Mouse (Mus musculus) hindbrain, embryonic 14.5 days (tissue): Measurements from ENCODE around the gene Spop. TPM values are rescaled to one million over a fixed set of nuclear protein-coding genes. Genes with fewer than 3 reads are reported as not detected.

Experiments used
- ATAC-seq: fragments of 200-750 bp; cut with Nextera tagmentation; 2 replicates; pipeline ENCODE4 v1.8.0; 2017; ENCODE audit warnings: moderate number of reproducible peaks, mild to moderate bottlenecking, moderate TSS enrichment, moderate library complexity; ENCODE audit not compliant: low FRiP score
- DNase-seq: peaks from one replicate; pipeline ENCODE4 v3.0.0-alpha.2; 2015; ENCODE audit warnings: low spot score
- H3K27ac ChIP-seq: fragments of 300-500 bp; sonication (generic); 2 replicates; pipeline ENCODE4 v1.5.1; 2014; ENCODE audit warnings: mild to moderate bottlenecking, moderate library complexity
- H3K27me3 ChIP-seq: fragments of 300-500 bp; sonication (generic); 2 replicates; pipeline ENCODE4 v1.6.1; 2014; ENCODE audit warnings: mild to moderate bottlenecking, low read length, mixed read lengths; ENCODE audit not compliant: control insufficient read depth, insufficient read depth
- H3K36me3 ChIP-seq: fragments of 300-500 bp; sonication (generic); replicated peaks from 2 replicates; pipeline ENCODE4 v1.6.1; 2014; ENCODE audit not compliant: control insufficient read depth, insufficient read depth
- H3K4me1 ChIP-seq: fragments of 300-500 bp; sonication (generic); replicated peaks from 2 replicates; pipeline ENCODE4 v1.6.1; 2014; ENCODE audit warnings: antibody characterized with exemption, low read length, mixed read lengths; ENCODE audit not compliant: control insufficient read depth, insufficient read depth
- H3K4me2 ChIP-seq: fragments of 300-500 bp; sonication (generic); replicated peaks from 2 replicates; pipeline ENCODE4 v1.6.1; 2014; ENCODE audit warnings: mild to moderate bottlenecking, moderate library complexity
- H3K4me3 ChIP-seq: fragments of 300-500 bp; sonication (generic); replicated peaks from 2 replicates; pipeline ENCODE4 v1.5.1; 2014; ENCODE audit warnings: mild to moderate bottlenecking, low read length
- H3K9ac ChIP-seq: fragments of 300-500 bp; sonication (generic); 2 replicates; pipeline ENCODE4 v1.6.1; 2014
- H3K9me3 ChIP-seq: fragments of 300-500 bp; sonication (generic); 2 replicates; pipeline ENCODE4 v1.6.1; 2016; ENCODE audit warnings: low read length; ENCODE audit not compliant: control insufficient read depth
- WGBS: fragments of 180-500 bp; shearing (Covaris S2); extraction: QIAGEN DNeasy Blood & Tissue Kit; methylation state at CpG from one replicate; pipeline ENCODE4 v1.1.7; 2014; 5-methylcytosine and 5-hydroxymethylcytosine counted together
- polyA plus RNA-seq: library from polyadenylated mRNA; unstranded; fragments of >200 nt; fragmentation: Nextera tagmentation; extraction: Ambion mirVana; gene quantifications from 2 replicates; pipeline ENCODE4 v1.2.1, GENCODE M21; 2014

Spop gene
- polyA plus RNA-seq, 1 experiment from 2014 or later: 160 TPM

- H3K4me2 ChIP-seq: no peak overlapping the region
- WGBS: 94% methylated on average over 1 of the region's 1 CpGs
- no peak overlapping the region for H3K9ac ChIP-seq
- no peaks in the 10 kb centered on the region for H3K4me1 ChIP-seq
- ATAC-seq (no peak), DNase-seq (no peak)
- H3K27ac ChIP-seq: no peak overlapping the region
- H3K9me3 ChIP-seq: no peaks in the 10 kb centered on the region
- peaks cover 54% of the 10 kb centered on the region for H3K36me3 ChIP-seq
- no peak overlapping the region for H3K4me3 ChIP-seq
- H3K27me3 ChIP-seq: no peaks in the 10 kb centered on the region
These were observed 59.6 kb downstream of the Spop start for GRCm38 (mm10) chr11:95473456-95473855.

GRCm38 (mm10) chr11:95476323-95476722 is 62.4 kb downstream of the Spop start:
- Histone ChIP-seq H3K27ac (no peak overlapping the region), H3K4me1 (no peaks in the 10 kb centered on the region), H3K4me3 (no peak overlapping the region), H3K27me3 (no peaks in the 10 kb centered on the region), H3K9me3 (no peaks in the 10 kb centered on the region), H3K4me2 (no peak overlapping the region), H3K36me3 (peaks cover 58% of the 10 kb centered on the region), H3K9ac (no peak overlapping the region)
- WGBS: 83% methylated on average over 7 of the region's 7 CpGs
- DNase-seq (no peak), ATAC-seq (no peak)

- H3K4me3 ChIP-seq: no peak overlapping the region
- H3K4me2 ChIP-seq: no peak overlapping the region
- H3K9ac ChIP-seq: no peak overlapping the region
- no peaks in the 10 kb centered on the region for H3K27me3 ChIP-seq
- no peaks in the 10 kb centered on the region for H3K4me1 ChIP-seq
- DNase-seq: no peak
- no peaks in the 10 kb centered on the region for H3K9me3 ChIP-seq
- ATAC-seq: no peak
- H3K27ac ChIP-seq: no peak overlapping the region
- H3K36me3 ChIP-seq: peaks cover 47% of the 10 kb centered on the region
- WGBS: 76% methylated on average over 4 of the region's 4 CpGs
These were observed 65.6 kb downstream of the Spop start for GRCm38 (mm10) chr11:95479458-95479857.

GRCm38 (mm10) chr11:95480662-95481061 is 66.8 kb downstream of the Spop start:
- Histone ChIP-seq H3K9ac (no peak overlapping the region), H3K27ac (no peak overlapping the region), H3K36me3 (peaks cover 44% of the 10 kb centered on the region), H3K9me3 (no peaks in the 10 kb centered on the region), H3K4me1 (no peaks in the 10 kb centered on the region), H3K4me3 (no peak overlapping the region), H3K27me3 (no peaks in the 10 kb centered on the region), H3K4me2 (no peak overlapping the region)
- DNase-seq (no peak), ATAC-seq (no peak)
- 89% methylated on average over 4 of the region's 4 CpGs for WGBS

GRCm38 (mm10) chr11:95485634-95486033 is 71.8 kb downstream of the Spop start:
- DNase-seq (no peak), ATAC-seq (no peak)
- no peak overlapping the region for H3K9ac ChIP-seq
- no peak overlapping the region for H3K4me3 ChIP-seq
- no peak overlapping the region for H3K4me2 ChIP-seq
- H3K27ac ChIP-seq: no peak overlapping the region
- peaks cover 61% of the 10 kb centered on the region for H3K36me3 ChIP-seq
- WGBS: 94% methylated on average over 18 of the region's 18 CpGs
- no peaks in the 10 kb centered on the region for H3K27me3 ChIP-seq
- H3K4me1 ChIP-seq: no peaks in the 10 kb centered on the region
- no peaks in the 10 kb centered on the region for H3K9me3 ChIP-seq

GRCm38 (mm10) chr11:95487237-95487636 is 73.4 kb downstream of the Spop start:
- ATAC-seq (no peak), DNase-seq (no peak)
- no peaks in the 10 kb centered on the region for H3K27me3 ChIP-seq
- H3K36me3 ChIP-seq: peaks cover 71% of the 10 kb centered on the region
- H3K9ac ChIP-seq: no peak overlapping the region
- WGBS: 100% methylated on average over 2 of the region's 2 CpGs
- H3K4me3 ChIP-seq: no peak overlapping the region
- H3K9me3 ChIP-seq: no peaks in the 10 kb centered on the region
- H3K27ac ChIP-seq: no peak overlapping the region
- no peak overlapping the region for H3K4me2 ChIP-seq
- no peaks in the 10 kb centered on the region for H3K4me1 ChIP-seq

GRCm38 (mm10) chr11:95490104-95490503 is 76.2 kb downstream of the Spop start:
- no peak overlapping the region for H3K9ac ChIP-seq
- no peak for ATAC-seq
- H3K4me1 ChIP-seq: 0 out of 2 replicates have a peak, but pooled peaks cover 1% of the 10 kb centered on the region
- H3K27me3 ChIP-seq: no peaks in the 10 kb centered on the region
- WGBS: 88% methylated on average over 14 of the region's 14 CpGs
- H3K4me3 ChIP-seq: no peak overlapping the region
- no peak for DNase-seq
- no peaks in the 10 kb centered on the region for H3K9me3 ChIP-seq
- H3K36me3 ChIP-seq: peaks cover 85% of the 10 kb centered on the region
- H3K27ac ChIP-seq: no peak overlapping the region
- H3K4me2 ChIP-seq: no peak overlapping the region

GRCm38 (mm10) chr11:95492256-95492655 is 78.4 kb downstream of the Spop start:
- H3K4me2 ChIP-seq: no peak overlapping the region
- no peak for DNase-seq
- no peaks in the 10 kb centered on the region for H3K27me3 ChIP-seq
- H3K9me3 ChIP-seq: no peaks in the 10 kb centered on the region
- 69% methylated on average over 4 of the region's 4 CpGs for WGBS
- no peak for ATAC-seq
- H3K27ac ChIP-seq: no peak overlapping the region
- peaks cover 70% of the 10 kb centered on the region for H3K36me3 ChIP-seq
- H3K9ac ChIP-seq: no peak overlapping the region
- no peak overlapping the region for H3K4me3 ChIP-seq
- 0 out of 2 replicates have a peak, but pooled peaks cover 6% of the 10 kb centered on the region for H3K4me1 ChIP-seq

- H3K9ac ChIP-seq: no peak overlapping the region
- ATAC-seq (no peak), DNase-seq (no peak)
- no peak overlapping the region for H3K4me3 ChIP-seq
- 81% methylated on average over 4 of the region's 4 CpGs for WGBS
- peaks cover 63% of the 10 kb centered on the region for H3K36me3 ChIP-seq
- H3K27ac ChIP-seq: no peak overlapping the region
- H3K27me3 ChIP-seq: no peaks in the 10 kb centered on the region
- no peaks in the 10 kb centered on the region for H3K9me3 ChIP-seq
- H3K4me2 ChIP-seq: no peak overlapping the region
- H3K4me1 ChIP-seq: 0 out of 2 replicates have a peak, but pooled peaks cover 6% of the 10 kb centered on the region
These were observed 79.1 kb downstream of the Spop start for GRCm38 (mm10) chr11:95493010-95493409.

- no peak for DNase-seq
- no peak for ATAC-seq
- Histone ChIP-seq H3K9me3 (no peaks in the 10 kb centered on the region), H3K9ac (no peak overlapping the region), H3K27me3 (no peaks in the 10 kb centered on the region), H3K4me3 (no peak overlapping the region), H3K4me2 (no peak overlapping the region), H3K36me3 (peaks cover 54% of the 10 kb centered on the region), H3K4me1 (0 out of 2 replicates have a peak, but pooled peaks cover 6% of the 10 kb centered on the region), H3K27ac (no peak overlapping the region)
- WGBS: 89% methylated on average over 9 of the region's 9 CpGs
These were observed 80.1 kb downstream of the Spop start for GRCm38 (mm10) chr11:95493950-95494349.
